Mouse (Mus musculus) liver, embryonic 11.5 days (tissue): Measurements from ENCODE around the gene Adgra3. TPM values are rescaled to one million over a fixed set of nuclear protein-coding genes. Genes with fewer than 3 reads are reported as not detected.

ENCODE experiments used
- ATAC-seq: fragments of 200-750 bp; cut with Nextera tagmentation; replicated peaks from 2 replicates; pipeline ENCODE4 v1.8.0; 2017; ENCODE audit warnings: moderate number of reproducible peaks, mild to moderate bottlenecking, moderate TSS enrichment, moderate library complexity; ENCODE audit not compliant: low FRiP score
- DNase-seq: peaks from one replicate; pipeline ENCODE4 v3.0.0-alpha.2; 2017; ENCODE audit warnings: low spot score
- H3K27ac ChIP-seq: fragments of 300-500 bp; sonication (generic); 2 replicates; pipeline ENCODE4 v1.5.1; 2014; ENCODE audit warnings: mild to moderate bottlenecking, low read depth, low read length, control low read depth
- H3K27me3 ChIP-seq: fragments of 300-500 bp; sonication (generic); replicated peaks from 2 replicates; pipeline ENCODE4 v1.6.1; 2014; ENCODE audit warnings: low read length, mixed read lengths; ENCODE audit not compliant: control insufficient read depth, insufficient read depth
- H3K36me3 ChIP-seq: fragments of 300-500 bp; sonication (generic); 2 replicates; pipeline ENCODE4 v1.6.1; 2014; ENCODE audit warnings: mild to moderate bottlenecking, low read length, moderate library complexity, mixed read lengths; ENCODE audit not compliant: control insufficient read depth, insufficient read depth
- H3K4me1 ChIP-seq: fragments of 300-500 bp; sonication (generic); replicated peaks from 2 replicates; pipeline ENCODE4 v1.6.1; 2014; ENCODE audit warnings: low read length, mixed read lengths; ENCODE audit not compliant: control insufficient read depth, insufficient read depth
- H3K4me2 ChIP-seq: fragments of 300-500 bp; sonication (generic); 2 replicates; pipeline ENCODE4 v1.6.1; 2014; ENCODE audit warnings: mild to moderate bottlenecking, control low read depth, moderate library complexity
- H3K4me3 ChIP-seq: fragments of 300-500 bp; sonication (generic); 2 replicates; pipeline ENCODE4 v1.5.1; 2014; ENCODE audit warnings: low read depth, low read length, control low read depth
- H3K9ac ChIP-seq: fragments of 300-500 bp; sonication (generic); 2 replicates; pipeline ENCODE4 v1.6.1; 2014; ENCODE audit warnings: low read depth, low read length, control low read depth
- H3K9me3 ChIP-seq: fragments of 300-500 bp; sonication (generic); 2 replicates; pipeline ENCODE4 v1.6.1; 2016; ENCODE audit warnings: low read length, inconsistent platforms, mixed read lengths; ENCODE audit not compliant: control insufficient read depth
- WGBS: fragments of 180-500 bp; shearing (Covaris S2); extraction: QIAGEN DNeasy Blood & Tissue Kit; methylation state at CpG from one replicate; pipeline ENCODE4 v1.1.7; 2014; 5-methylcytosine and 5-hydroxymethylcytosine counted together
- polyA plus RNA-seq: library from polyadenylated mRNA; unstranded; fragments of >200 nt; fragmentation: Nextera tagmentation; extraction: Ambion mirVana; gene quantifications from 2 replicates; pipeline ENCODE4 v1.2.1, GENCODE M21; 2014

Gene Adgra3
- polyA plus RNA-seq, 1 experiment from 2014 or later, result 16.1 TPM

GRCm38 (mm10) chr5:50050037-50050436 is 8.8 kb downstream of the Adgra3 start:
- H3K27me3 ChIP-seq, result no peaks in the 10 kb centered on the region
- H3K36me3 ChIP-seq, result peaks cover 2% of the 10 kb centered on the region; the same call in 1 of the 2 replicates
- no peaks in the 10 kb centered on the region for H3K9me3 ChIP-seq
- no peak overlapping the region for H3K27ac ChIP-seq
- no peak overlapping the region for H3K9ac ChIP-seq
- H3K4me1 ChIP-seq, result peaks cover 16% of the 10 kb centered on the region
- no peak overlapping the region for H3K4me2 ChIP-seq
- DNase-seq (no peak), ATAC-seq (no peak)
- H3K4me3 ChIP-seq, result no peak overlapping the region
- 55% methylated on average over 3 of the region's 3 CpGs for WGBS

GRCm38 (mm10) chr5:50049506-50049905 is 9.3 kb downstream of the Adgra3 start:
- Histone ChIP-seq H3K36me3 (peaks cover 2% of the 10 kb centered on the region; the same call in 1 of the 2 replicates), H3K9ac (no peak overlapping the region), H3K9me3 (no peaks in the 10 kb centered on the region), H3K4me2 (no peak overlapping the region), H3K27me3 (no peaks in the 10 kb centered on the region), H3K27ac (no peak overlapping the region), H3K4me3 (no peak overlapping the region), H3K4me1 (peaks cover 16% of the 10 kb centered on the region)
- ATAC-seq, result no peak
- DNase-seq, result no peak
- 75% methylated on average over 8 of the region's 8 CpGs for WGBS

GRCm38 (mm10) chr5:50048960-50049359 is 9.8 kb downstream of the Adgra3 start:
- Histone ChIP-seq H3K4me2 (no peak overlapping the region), H3K27ac (no peak overlapping the region), H3K4me3 (no peak overlapping the region), H3K27me3 (no peaks in the 10 kb centered on the region), H3K4me1 (peaks cover 16% of the 10 kb centered on the region), H3K9me3 (no peaks in the 10 kb centered on the region), H3K36me3 (peaks cover 2% of the 10 kb centered on the region; the same call in 1 of the 2 replicates), H3K9ac (no peak overlapping the region)
- peak; percentile 66 for ATAC-seq
- no peak for DNase-seq
- 61% methylated on average over 7 of the region's 7 CpGs for WGBS

GRCm38 (mm10) chr5:50048271-50048851 is 10.4 kb downstream of the Adgra3 start:
- Histone ChIP-seq H3K4me2 (no peak overlapping the region), H3K9ac (no peak overlapping the region), H3K36me3 (peaks cover 2% of the 10 kb centered on the region; the same call in 1 of the 2 replicates), H3K4me1 (peaks cover 16% of the 10 kb centered on the region), H3K27me3 (no peaks in the 10 kb centered on the region), H3K4me3 (no peak overlapping the region), H3K9me3 (no peaks in the 10 kb centered on the region), H3K27ac (no peak overlapping the region)
- ATAC-seq, result no peak
- DNase-seq, result no peak
- WGBS, result 76% methylated on average over 5 of the region's 5 CpGs

- no peak overlapping the region for H3K27ac ChIP-seq
- no peaks in the 10 kb centered on the region for H3K9me3 ChIP-seq
- no peak overlapping the region; the same call in 1 of the 2 replicates for H3K9ac ChIP-seq
- H3K4me2 ChIP-seq, result no peak overlapping the region
- DNase-seq, result no peak
- peaks cover 8% of the 10 kb centered on the region; the same call in 1 of the 2 replicates for H3K4me1 ChIP-seq
- ATAC-seq, result no peak
- WGBS, result 93% methylated on average over 6 of the region's 6 CpGs
- H3K27me3 ChIP-seq, result no peaks in the 10 kb centered on the region
- H3K36me3 ChIP-seq, result peaks cover 2% of the 10 kb centered on the region; the same call in 1 of the 2 replicates
- H3K4me3 ChIP-seq, result no peak overlapping the region
Measured at GRCm38 (mm10) chr5:50045180-50045579, 13.6 kb downstream of the Adgra3 start.

- WGBS, result 87% methylated on average over 4 of the region's 4 CpGs
- Histone ChIP-seq H3K36me3 (peaks cover 2% of the 10 kb centered on the region; the same call in 1 of the 2 replicates), H3K4me1 (peaks cover 1% of the 10 kb centered on the region; the same call in 1 of the 2 replicates), H3K27me3 (no peaks in the 10 kb centered on the region), H3K9me3 (no peaks in the 10 kb centered on the region), H3K27ac (no peak overlapping the region), H3K9ac (no peak overlapping the region), H3K4me3 (no peak overlapping the region), H3K4me2 (no peak overlapping the region)
- no peak for ATAC-seq
- no peak for DNase-seq
Measured at GRCm38 (mm10) chr5:50043677-50044076, 15.1 kb downstream of the Adgra3 start.

- H3K9ac ChIP-seq, result no peak overlapping the region
- DNase-seq (no peak), ATAC-seq (no peak)
- no peak overlapping the region for H3K27ac ChIP-seq
- 58% methylated on average over 7 of the region's 7 CpGs for WGBS
- H3K36me3 ChIP-seq, result peaks cover under 1% of the 10 kb centered on the region; the same call in 1 of the 2 replicates
- no peak overlapping the region for H3K4me3 ChIP-seq
- H3K4me1 ChIP-seq, result no peaks in the 10 kb centered on the region; the same call in 1 of the 2 replicates
- H3K9me3 ChIP-seq, result no peaks in the 10 kb centered on the region
- H3K4me2 ChIP-seq, result no peak overlapping the region
- H3K27me3 ChIP-seq, result no peaks in the 10 kb centered on the region
Measured at GRCm38 (mm10) chr5:50042274-50042943, 16.4 kb downstream of the Adgra3 start.

GRCm38 (mm10) chr5:50039521-50039920 is 19.3 kb downstream of the Adgra3 start:
- ATAC-seq (no peak), DNase-seq (no peak)
- H3K4me1 ChIP-seq, result peaks cover 7% of the 10 kb centered on the region; the same call in 1 of the 2 replicates
- no peak overlapping the region for H3K27ac ChIP-seq
- no peak overlapping the region for H3K4me3 ChIP-seq
- H3K9me3 ChIP-seq, result no peaks in the 10 kb centered on the region
- 90% methylated on average over 6 of the region's 6 CpGs for WGBS
- H3K36me3 ChIP-seq, result no peaks in the 10 kb centered on the region
- H3K4me2 ChIP-seq, result no peak overlapping the region
- no peaks in the 10 kb centered on the region for H3K27me3 ChIP-seq
- H3K9ac ChIP-seq, result no peak overlapping the region

- H3K9ac ChIP-seq, result no peak overlapping the region
- no peak overlapping the region for H3K4me2 ChIP-seq
- no peaks in the 10 kb centered on the region for H3K27me3 ChIP-seq
- peaks cover 10% of the 10 kb centered on the region; the same call in 1 of the 2 replicates for H3K4me1 ChIP-seq
- no peaks in the 10 kb centered on the region for H3K36me3 ChIP-seq
- WGBS, result 89% methylated on average over 8 of the region's 8 CpGs
- no peak for ATAC-seq
- H3K27ac ChIP-seq, result no peak overlapping the region
- no peaks in the 10 kb centered on the region for H3K9me3 ChIP-seq
- no peak overlapping the region for H3K4me3 ChIP-seq
- no peak for DNase-seq
Measured at GRCm38 (mm10) chr5:50037666-50038065, 21.1 kb downstream of the Adgra3 start.
